Mouse (Mus musculus): ENCODE results near the gene Tnfsf12.
"Not testable (repeated sequence)": the region's sequence is repeated elsewhere in the genome, so short reads cannot be mapped to it uniquely, and the experiment has no call there.

The Tnfsf12 gene

GRCm38 (mm10) chr11:69703814-69704612, 8.4 kb upstream of the Tnfsf12 start:
- DNase-seq = no peak

- not testable (repeated sequence) for DNase-seq
These were observed 7.7 kb upstream of the Tnfsf12 start for GRCm38 (mm10) chr11:69703381-69703780.

- DNase-seq = not testable (repeated sequence)
These were observed 7.2 kb upstream of the Tnfsf12 start for GRCm38 (mm10) chr11:69702886-69703285.

- no peak for DNase-seq
These were observed 3.9 kb upstream of the Tnfsf12 start for GRCm38 (mm10) chr11:69699595-69699994.

GRCm38 (mm10) chr11:69698574-69698973, 2.9 kb upstream of the Tnfsf12 start:
- no peak for DNase-seq

- DNase-seq = no peak
These were observed 1.7 kb upstream of the Tnfsf12 start for GRCm38 (mm10) chr11:69697396-69697795.

- DNase-seq = no peak
These were observed 646 bp downstream of the Tnfsf12 start for GRCm38 (mm10) chr11:69695046-69695360.

GRCm38 (mm10) chr11:69693421-69693965, 2.2 kb downstream of the Tnfsf12 start:
- DNase-seq = no peak

- no peak for DNase-seq
These were observed 2.8 kb downstream of the Tnfsf12 start for GRCm38 (mm10) chr11:69692863-69693262.

- no peak for DNase-seq
These were observed 3.3 kb downstream of the Tnfsf12 start for GRCm38 (mm10) chr11:69692196-69692811.

- no peak for DNase-seq
These were observed 5.8 kb downstream of the Tnfsf12 start for GRCm38 (mm10) chr11:69689891-69690290.

- no peak for DNase-seq
These were observed 8.6 kb downstream of the Tnfsf12 start for GRCm38 (mm10) chr11:69687061-69687460.

GRCm38 (mm10) chr11:69686377-69686776, 9.3 kb downstream of the Tnfsf12 start:
- no peak for DNase-seq

- no peak for DNase-seq
These were observed 10.0 kb downstream of the Tnfsf12 start, which contains the start of gene Tnfsf13 for GRCm38 (mm10) chr11:69685526-69686148. Gene Tnfsf13, minus strand, starts transcription at chr11:69685784.

- no peak for DNase-seq
These were observed 10.7 kb downstream of the Tnfsf12 start for GRCm38 (mm10) chr11:69684936-69685335.

GRCm38 (mm10) chr11:69684128-69684745, 11.4 kb downstream of the Tnfsf12 start:
- DNase-seq = no peak

- no peak for DNase-seq
These were observed 12.1 kb downstream of the Tnfsf12 start for GRCm38 (mm10) chr11:69683576-69683975.

GRCm38 (mm10) chr11:69682840-69683533, 12.7 kb downstream of the Tnfsf12 start:
- peak; percentile 57 to 71 for DNase-seq

GRCm38 (mm10) chr11:69682209-69682839, 13.3 kb downstream of the Tnfsf12 start:
- no peak for DNase-seq

- DNase-seq = peak; percentile 95 to 96
These were observed 14.1 kb downstream of the Tnfsf12 start, which contains the start of gene Senp3 for GRCm38 (mm10) chr11:69681314-69682208. Gene Senp3, minus strand, starts transcription at chr11:69682084.

Data from thymus, adult 18-20 months (tissue).